Mouse (Mus musculus): ENCODE measurements around the gene Trio. TPM values are rescaled to one million over a fixed set of nuclear protein-coding genes. Genes with fewer than 3 reads are reported as not detected.

The Trio gene
- polyA plus RNA-seq, 1 experiment from 2014 or later = 14.0 TPM

DNA sequence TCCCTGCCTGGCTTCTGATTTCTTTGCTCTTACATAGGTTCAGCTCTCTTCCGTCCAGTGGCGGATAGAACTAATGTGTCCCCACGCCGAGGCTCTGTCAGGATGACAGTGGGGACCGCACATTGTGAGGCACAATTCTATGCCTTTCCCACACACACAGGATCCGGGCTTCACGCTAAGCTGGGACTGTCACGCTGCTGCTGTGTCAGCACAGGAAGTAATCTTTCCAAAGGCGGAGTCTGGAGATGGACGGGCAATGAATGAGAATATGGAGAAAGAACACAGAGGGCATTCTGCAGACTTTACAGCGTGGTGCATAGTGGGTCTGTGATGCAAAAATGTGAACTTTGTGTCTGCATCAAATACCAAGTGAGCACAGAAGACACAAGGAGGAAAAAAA is 246.2 kb downstream of the Trio start:
- Histone ChIP-seq H3K4me1 (replicated peaks; ENCODE audit: control insufficient read depth, insufficient read depth, low read length) (peaks cover 40% of the 10 kb centered on the region), H3K4me3 (ENCODE audit: low read depth, low read length) (no peak overlapping the region), H3K27ac (ENCODE audit: low read depth, low read length) (no peak overlapping the region), H3K4me2 (no peak overlapping the region), H3K9ac (ENCODE audit: low read depth, low read length) (no peak overlapping the region), H3K36me3 (ENCODE audit: control insufficient read depth, insufficient read depth, low read length) (no peaks in the 10 kb centered on the region), H3K9me3 (ENCODE audit: control insufficient read depth, low read length) (no peaks in the 10 kb centered on the region), H3K27me3 (replicated peaks; ENCODE audit: control insufficient read depth, insufficient read depth, low read length) (no peaks in the 10 kb centered on the region)
- 62% methylated on average over 11 of the region's 11 CpGs for WGBS
- DNase-seq (ENCODE audit: low spot score) = no peak
- ATAC-seq (replicated peaks; ENCODE audit: low FRiP score) = no peak

DNA sequence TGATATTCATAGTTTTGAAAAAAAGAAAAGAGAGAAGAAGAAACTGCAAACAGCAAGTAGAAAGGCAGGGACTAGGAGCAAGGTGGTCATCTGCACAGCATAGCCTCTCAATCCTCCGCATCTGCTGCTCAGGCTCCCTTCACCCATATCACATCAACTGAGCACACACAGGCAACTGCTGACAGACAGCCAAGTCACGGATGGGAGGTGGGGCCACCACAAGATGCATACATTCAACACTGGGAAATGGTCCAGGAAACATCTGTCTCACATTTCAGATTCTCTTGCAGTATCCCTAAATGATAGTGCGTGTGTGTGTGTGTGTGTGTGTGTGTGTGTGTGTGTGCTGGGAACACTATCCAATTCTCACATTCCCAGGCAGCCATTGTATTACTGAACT is 247.4 kb downstream of the Trio start:
- no peak overlapping the region for H3K4me2 ChIP-seq
- H3K27ac ChIP-seq (ENCODE audit: low read depth, low read length) = no peak overlapping the region; the same call in 1 of the 2 replicates
- H3K36me3 ChIP-seq (ENCODE audit: control insufficient read depth, insufficient read depth, low read length) = peaks cover 4% of the 10 kb centered on the region
- no peaks in the 10 kb centered on the region for H3K27me3 ChIP-seq (replicated peaks; ENCODE audit: control insufficient read depth, insufficient read depth, low read length)
- DNase-seq (ENCODE audit: low spot score) (no peak), ATAC-seq (replicated peaks; ENCODE audit: low FRiP score) (no peak; the same call in 1 of the 2 replicates)
- no peak overlapping the region for H3K9ac ChIP-seq (ENCODE audit: low read depth, low read length)
- WGBS = 46% methylated on average over 3 of the region's 3 CpGs
- no peak overlapping the region for H3K4me3 ChIP-seq (ENCODE audit: low read depth, low read length)
- H3K4me1 ChIP-seq (replicated peaks; ENCODE audit: control insufficient read depth, insufficient read depth, low read length) = peaks cover 30% of the 10 kb centered on the region
- no peaks in the 10 kb centered on the region for H3K9me3 ChIP-seq (ENCODE audit: control insufficient read depth, low read length)

DNA sequence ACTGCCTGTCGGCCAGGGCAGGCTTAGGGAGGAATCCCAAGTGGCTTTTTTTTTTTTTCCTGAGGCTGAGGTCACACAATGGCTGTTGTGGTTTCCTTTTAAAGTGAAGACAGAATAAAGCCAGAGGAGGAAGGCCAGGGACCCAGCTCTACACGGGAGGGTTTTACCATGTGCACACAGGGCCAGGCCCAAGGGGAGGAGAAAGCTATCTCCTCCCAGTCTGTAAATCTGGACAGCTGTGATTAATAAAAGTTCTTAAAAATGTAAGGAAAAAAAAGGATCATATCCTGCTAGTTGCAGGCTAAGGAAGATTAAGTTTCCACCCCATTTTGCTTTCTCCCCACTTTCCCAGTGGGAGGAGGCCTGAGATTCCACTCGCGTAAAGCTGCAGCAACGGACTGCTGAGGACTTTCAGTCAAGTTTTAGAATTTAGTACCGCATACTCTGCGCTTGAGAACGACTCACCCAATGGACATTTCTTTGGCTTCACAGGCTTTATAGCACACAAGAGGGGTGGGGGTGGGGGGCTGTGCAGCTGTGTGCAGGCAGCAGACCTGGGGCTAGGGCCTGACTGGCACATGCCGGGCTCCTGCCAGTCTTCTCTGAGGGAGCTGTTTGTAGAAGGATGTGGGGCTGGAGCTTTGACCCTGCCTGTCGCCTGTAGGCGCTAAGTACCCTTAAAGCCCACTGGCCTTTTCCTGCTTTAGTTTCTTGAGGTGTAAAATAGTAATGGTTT is 248.0 kb downstream of the Trio start:
- DNase-seq (ENCODE audit: low spot score) = no peak
- 61% methylated on average over 11 of the region's 11 CpGs for WGBS
- H3K4me1 ChIP-seq (replicated peaks; ENCODE audit: control insufficient read depth, insufficient read depth, low read length) = peaks cover 26% of the 10 kb centered on the region

DNA sequence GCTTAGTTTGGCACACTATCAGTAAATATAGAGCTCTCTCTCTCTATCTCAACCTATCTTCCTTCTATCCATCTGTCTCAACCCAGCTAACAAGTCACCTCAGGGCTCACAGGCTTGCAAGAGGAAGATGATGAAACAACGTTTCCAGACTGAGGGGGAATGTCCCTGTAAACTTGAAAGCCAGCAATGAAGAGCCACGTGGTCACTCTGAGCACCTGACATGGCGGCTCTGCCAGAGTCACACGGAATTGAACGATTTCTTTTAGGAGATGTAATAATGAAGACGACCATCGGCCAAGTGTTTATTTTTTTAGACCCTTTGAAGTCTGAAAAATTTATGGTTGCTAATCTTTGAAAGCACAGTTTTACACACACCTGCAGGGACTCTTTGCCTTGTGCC is 251.2 kb downstream of the Trio start:
- H3K4me2 ChIP-seq = no peak overlapping the region
- 70% methylated on average over 7 of the region's 7 CpGs for WGBS
- ATAC-seq (replicated peaks; ENCODE audit: low FRiP score) (no peak), DNase-seq (ENCODE audit: low spot score) (no peak)
- H3K9ac ChIP-seq (ENCODE audit: low read depth, low read length) = no peak overlapping the region
- no peaks in the 10 kb centered on the region for H3K27me3 ChIP-seq (replicated peaks; ENCODE audit: control insufficient read depth, insufficient read depth, low read length)
- H3K27ac ChIP-seq (ENCODE audit: low read depth, low read length) = no peak overlapping the region
- H3K36me3 ChIP-seq (ENCODE audit: control insufficient read depth, insufficient read depth, low read length) = peaks cover 7% of the 10 kb centered on the region
- H3K9me3 ChIP-seq (ENCODE audit: control insufficient read depth, low read length) = no peaks in the 10 kb centered on the region
- H3K4me1 ChIP-seq (replicated peaks; ENCODE audit: control insufficient read depth, insufficient read depth, low read length) = peaks cover 8% of the 10 kb centered on the region
- H3K4me3 ChIP-seq (ENCODE audit: low read depth, low read length) = no peak overlapping the region

More for the DNA sequence above, 248.0 kb downstream of the Trio start:
- Histone ChIP-seq H3K36me3 (ENCODE audit: control insufficient read depth, insufficient read depth, low read length) (peaks cover 4% of the 10 kb centered on the region), H3K27me3 (replicated peaks; ENCODE audit: control insufficient read depth, insufficient read depth, low read length) (no peaks in the 10 kb centered on the region), H3K4me3 (ENCODE audit: low read depth, low read length) (no peak overlapping the region), H3K9me3 (ENCODE audit: control insufficient read depth, low read length) (no peaks in the 10 kb centered on the region), H3K27ac (ENCODE audit: low read depth, low read length) (peak overlapping the region; percentile 64; the same call in 1 of the 2 replicates), H3K4me2 (no peak overlapping the region), H3K9ac (ENCODE audit: low read depth, low read length) (no peak overlapping the region)
- no peak for ATAC-seq (replicated peaks; ENCODE audit: low FRiP score)

DNA sequence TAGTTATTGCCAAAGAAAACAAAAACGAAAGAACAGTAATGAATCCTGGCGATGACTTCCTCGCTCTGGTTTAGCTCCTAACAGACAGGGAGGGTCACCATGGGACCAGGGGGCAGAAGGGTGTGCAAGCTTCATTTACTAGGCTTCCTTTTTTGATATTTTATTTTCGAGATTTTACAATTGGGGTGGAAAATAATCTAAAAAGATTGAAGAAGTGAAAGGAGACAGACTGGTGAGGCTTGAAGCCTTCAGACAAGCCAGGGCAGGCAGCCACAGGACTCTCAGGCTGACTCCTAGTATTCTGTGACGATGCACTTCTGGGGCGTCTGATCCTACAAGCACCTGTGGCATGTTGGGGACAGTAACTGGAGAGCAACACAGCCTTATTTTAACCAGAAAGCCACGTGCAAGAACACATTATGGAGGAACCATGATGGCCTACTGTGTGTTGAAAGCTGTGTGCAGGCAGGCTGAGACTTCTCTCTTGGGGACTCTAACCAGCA is 253.5 kb downstream of the Trio start:
- peaks cover 13% of the 10 kb centered on the region for H3K36me3 ChIP-seq (ENCODE audit: control insufficient read depth, insufficient read depth, low read length)

DNA sequence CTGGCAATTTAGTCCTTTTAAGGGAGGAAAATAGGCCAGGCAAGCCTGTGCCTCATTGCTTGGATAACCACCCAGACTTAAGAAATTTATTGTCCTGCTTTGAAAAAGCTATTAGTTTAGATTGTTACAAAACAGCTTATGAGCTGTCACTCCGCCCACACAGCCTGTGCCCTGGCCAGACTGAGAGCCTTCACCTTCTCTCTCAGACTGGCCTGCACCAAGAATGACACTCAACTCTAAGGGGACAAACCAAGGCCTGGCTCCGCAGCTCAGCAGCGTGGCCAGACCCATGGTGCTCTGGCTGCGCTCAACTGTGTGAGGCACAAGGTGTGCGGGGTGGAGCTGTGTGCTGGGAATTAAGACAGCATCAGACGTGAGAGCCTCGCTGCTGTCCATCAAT is 254.1 kb downstream of the Trio start:
- 81% methylated on average over 7 of the region's 7 CpGs for WGBS
- Histone ChIP-seq H3K4me1 (replicated peaks; ENCODE audit: control insufficient read depth, insufficient read depth, low read length) (no peaks in the 10 kb centered on the region), H3K4me3 (ENCODE audit: low read depth, low read length) (no peak overlapping the region), H3K4me2 (no peak overlapping the region), H3K27me3 (replicated peaks; ENCODE audit: control insufficient read depth, insufficient read depth, low read length) (no peaks in the 10 kb centered on the region), H3K9me3 (ENCODE audit: control insufficient read depth, low read length) (no peaks in the 10 kb centered on the region), H3K36me3 (ENCODE audit: control insufficient read depth, insufficient read depth, low read length) (peaks cover 14% of the 10 kb centered on the region), H3K9ac (ENCODE audit: low read depth, low read length) (no peak overlapping the region), H3K27ac (ENCODE audit: low read depth, low read length) (no peak overlapping the region)
- ATAC-seq (replicated peaks; ENCODE audit: low FRiP score) (no peak), DNase-seq (ENCODE audit: low spot score) (no peak)

More for the DNA sequence above, 253.5 kb downstream of the Trio start:
- H3K4me3 ChIP-seq (ENCODE audit: low read depth, low read length) = no peak overlapping the region
- no peaks in the 10 kb centered on the region for H3K27me3 ChIP-seq (replicated peaks; ENCODE audit: control insufficient read depth, insufficient read depth, low read length)
- no peaks in the 10 kb centered on the region for H3K9me3 ChIP-seq (ENCODE audit: control insufficient read depth, low read length)
- ATAC-seq (replicated peaks; ENCODE audit: low FRiP score) (no peak), DNase-seq (ENCODE audit: low spot score) (no peak)
- H3K27ac ChIP-seq (ENCODE audit: low read depth, low read length) = no peak overlapping the region
- whole genome bisulfite sequencing = 85% methylated on average over 7 of the region's 7 CpGs
- no peaks in the 10 kb centered on the region for H3K4me1 ChIP-seq (replicated peaks; ENCODE audit: control insufficient read depth, insufficient read depth, low read length)
- H3K4me2 ChIP-seq = no peak overlapping the region
- H3K9ac ChIP-seq (ENCODE audit: low read depth, low read length) = no peak overlapping the region

DNA sequence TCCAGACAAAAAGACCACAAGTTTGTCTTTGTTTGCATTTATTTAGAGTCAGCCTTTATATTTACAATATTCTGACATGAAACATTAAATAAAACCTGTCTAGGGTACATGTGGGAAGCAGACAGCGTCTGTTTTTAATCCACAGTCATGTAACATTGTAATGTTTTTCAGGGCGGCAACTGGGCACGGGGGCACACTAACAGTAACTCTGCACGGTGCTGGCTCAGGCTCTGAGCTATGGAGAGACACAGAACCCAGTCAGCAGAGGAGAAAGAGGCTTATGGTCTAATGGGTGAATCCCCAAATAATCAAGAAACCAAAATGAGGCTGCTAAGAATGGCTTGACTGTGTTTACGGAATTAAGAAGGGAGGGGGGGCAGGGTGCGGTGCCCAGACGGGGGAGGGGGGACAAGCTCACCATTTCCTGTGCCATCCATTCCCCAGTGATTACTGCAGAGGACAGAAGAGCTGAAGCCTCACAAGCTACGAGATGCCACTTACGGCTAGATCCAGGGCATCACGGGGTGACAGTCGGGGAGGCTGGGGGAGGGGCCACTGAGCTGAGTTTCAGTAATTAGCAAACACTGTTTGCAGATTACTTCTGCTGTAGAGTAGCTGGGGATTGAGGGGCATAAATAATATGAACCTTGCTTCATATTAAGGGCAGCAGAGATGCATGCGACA is 255.0 kb downstream of the Trio start:
- DNase-seq (ENCODE audit: low spot score) (no peak), ATAC-seq (replicated peaks; ENCODE audit: low FRiP score) (no peak)
- 75% methylated on average over 12 of the region's 12 CpGs for WGBS
- Histone ChIP-seq H3K4me2 (no peak overlapping the region), H3K4me1 (replicated peaks; ENCODE audit: control insufficient read depth, insufficient read depth, low read length) (no peaks in the 10 kb centered on the region), H3K9ac (ENCODE audit: low read depth, low read length) (no peak overlapping the region), H3K36me3 (ENCODE audit: control insufficient read depth, insufficient read depth, low read length) (peaks cover 15% of the 10 kb centered on the region), H3K4me3 (ENCODE audit: low read depth, low read length) (no peak overlapping the region), H3K27ac (ENCODE audit: low read depth, low read length) (no peak overlapping the region), H3K27me3 (replicated peaks; ENCODE audit: control insufficient read depth, insufficient read depth, low read length) (no peaks in the 10 kb centered on the region), H3K9me3 (ENCODE audit: control insufficient read depth, low read length) (no peaks in the 10 kb centered on the region)

DNA sequence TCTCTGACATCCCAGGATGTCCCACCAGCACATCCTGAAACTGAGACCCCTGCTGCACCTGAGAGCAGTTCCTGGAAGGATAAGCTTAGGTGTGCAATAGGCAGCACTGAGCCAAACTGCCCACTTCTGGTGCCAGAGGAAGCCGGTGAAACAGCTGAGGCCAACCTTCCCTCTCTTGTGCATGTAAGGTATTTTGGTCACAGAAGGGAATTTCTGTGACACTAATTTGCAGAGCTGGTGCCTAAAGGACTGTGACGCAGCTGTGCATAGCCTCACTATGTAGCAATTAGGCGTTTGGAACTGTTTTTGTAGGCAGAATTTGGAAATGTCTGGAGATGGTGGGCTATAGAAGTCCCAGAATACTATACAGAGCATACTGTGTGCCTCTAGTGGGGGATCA is 264.2 kb downstream of the Trio start:
- peaks cover 2% of the 10 kb centered on the region; the same call in 1 of the 2 replicates for H3K36me3 ChIP-seq (ENCODE audit: control insufficient read depth, insufficient read depth, low read length)
- no peak overlapping the region for H3K4me2 ChIP-seq
- 85% methylated on average over 3 of the region's 3 CpGs for WGBS

More for the DNA sequence above, 264.2 kb downstream of the Trio start:
- Histone ChIP-seq H3K4me1 (replicated peaks; ENCODE audit: control insufficient read depth, insufficient read depth, low read length) (no peaks in the 10 kb centered on the region), H3K4me3 (ENCODE audit: low read depth, low read length) (no peak overlapping the region), H3K27me3 (replicated peaks; ENCODE audit: control insufficient read depth, insufficient read depth, low read length) (no peaks in the 10 kb centered on the region), H3K27ac (ENCODE audit: low read depth, low read length) (no peak overlapping the region), H3K9me3 (ENCODE audit: control insufficient read depth, low read length) (no peaks in the 10 kb centered on the region), H3K9ac (ENCODE audit: low read depth, low read length) (no peak overlapping the region)
- no peak for ATAC-seq (replicated peaks; ENCODE audit: low FRiP score)
- no peak for DNase-seq (ENCODE audit: low spot score)

All from liver, embryonic 11.5 days (tissue).